Mouse (Mus musculus): ENCODE results near the gene Fermt2.

- TF ChIP-seq POLR2A (IDR thresholded peaks at IDR 0.05; ENCODE audit: low read depth, low read length) (no peak), CTCF (IDR thresholded peaks at IDR 0.05; ENCODE audit: extremely low read depth, insufficient read length, insufficient replicate concordance, low read depth, low read length) (no peak)
Measured at GRCm38 (mm10) chr14:45455651-45456501, 74.0 kb downstream of the Fermt2 start.

Measured in small intestine, adult 2 months (tissue).